Mouse (Mus musculus): Measurements from ENCODE around the gene Slc35a5. TPM values are rescaled to one million over a fixed set of nuclear protein-coding genes. Genes with fewer than 3 reads are reported as not detected.

Slc35a5 gene
- total RNA-seq (2022): 10 to 100 TPM in 2 of 4 experiments, 1 to 10 TPM in 2; 8.8 to 12.6 (median 10.2) TPM

GRCm38 (mm10) chr16:45158522-45159388 is at the start of gene Slc35a5, which contains the start of gene Atg3:
Slc35a5 (minus strand) TSS chr16:45158706.
Atg3 (plus strand) TSS chr16:45158785.
- peak; percentile 94 for DNase-seq (ENCODE audit: low spot score)

- DNase-seq (ENCODE audit: low spot score): no peak
Observed at GRCm38 (mm10) chr16:45204859-45205670, 46.6 kb upstream of the Slc35a5 start.

GRCm38 (mm10) chr16:45204438-45204837 is 45.9 kb upstream of the Slc35a5 start:
- DNase-seq (ENCODE audit: low spot score): no peak

- DNase-seq (ENCODE audit: low spot score): no peak
Observed at GRCm38 (mm10) chr16:45201395-45201794, 42.9 kb upstream of the Slc35a5 start.

GRCm38 (mm10) chr16:45196816-45197215 is 38.3 kb upstream of the Slc35a5 start:
- peak; percentile 84 for DNase-seq (ENCODE audit: low spot score)

- peak; percentile 71 for DNase-seq (ENCODE audit: low spot score)
Observed at GRCm38 (mm10) chr16:45192613-45193012, 34.1 kb upstream of the Slc35a5 start.

GRCm38 (mm10) chr16:45181824-45182223 is 23.3 kb upstream of the Slc35a5 start:
- no peak for DNase-seq (ENCODE audit: low spot score)

GRCm38 (mm10) chr16:45178552-45178951 is 20.0 kb upstream of the Slc35a5 start:
- no peak for DNase-seq (ENCODE audit: low spot score)

GRCm38 (mm10) chr16:45159389-45159716 is 847 bp upstream of the Slc35a5 start:
- no peak for DNase-seq (ENCODE audit: low spot score)

- DNase-seq (ENCODE audit: low spot score): peak; percentile 63
Observed at GRCm38 (mm10) chr16:45158136-45158521, 377 bp downstream of the Slc35a5 start.

- no peak for DNase-seq (ENCODE audit: low spot score)
Observed at GRCm38 (mm10) chr16:45154741-45155250, 3.7 kb downstream of the Slc35a5 start.

- DNase-seq (ENCODE audit: low spot score): no peak
Observed at GRCm38 (mm10) chr16:45148488-45149082, 9.9 kb downstream of the Slc35a5 start.

- no peak for DNase-seq (ENCODE audit: low spot score)
Observed at GRCm38 (mm10) chr16:45145119-45145518, 13.4 kb downstream of the Slc35a5 start.

- no peak for DNase-seq (ENCODE audit: low spot score)
Observed at GRCm38 (mm10) chr16:45142565-45142964, 15.9 kb downstream of the Slc35a5 start.

GRCm38 (mm10) chr16:45141711-45142110 is 16.8 kb downstream of the Slc35a5 start:
- DNase-seq (ENCODE audit: low spot score): no peak

- no peak for DNase-seq (ENCODE audit: low spot score)
Observed at GRCm38 (mm10) chr16:45127936-45128710, 30.4 kb downstream of the Slc35a5 start.

GRCm38 (mm10) chr16:45124230-45125203 is 34.0 kb downstream of the Slc35a5 start:
- DNase-seq (ENCODE audit: low spot score): no peak

GRCm38 (mm10) chr16:45122571-45122970 is 35.9 kb downstream of the Slc35a5 start:
- peak; percentile 40 for DNase-seq (ENCODE audit: low spot score)

- DNase-seq (ENCODE audit: low spot score): peak; percentile 66
Observed at GRCm38 (mm10) chr16:45120844-45121425, 37.6 kb downstream of the Slc35a5 start.

GRCm38 (mm10) chr16:45118760-45119159 is 39.7 kb downstream of the Slc35a5 start:
- DNase-seq (ENCODE audit: low spot score): no peak

All from heart, adult 8-10 months (tissue).